Mouse (Mus musculus) adrenal gland, postnatal 10 days (tissue): ENCODE measurements around the gene Mdm4. TPM values are rescaled to one million over a fixed set of nuclear protein-coding genes. Genes with fewer than 3 reads are reported as not detected.
"Not testable (repeated sequence)": the region's sequence is repeated elsewhere in the genome, so short reads cannot be mapped to it uniquely, and the experiment has no call there.

Experiments used
- DNase-seq: peaks from one replicate; pipeline ENCODE4 v3.0.0; 2021; ENCODE audit warnings: mixed read lengths
- total RNA-seq, 2 experiments: library from RNA; stranded (reverse); gene quantifications; 2 replicates each; pipeline ENCODE4 v1.2.3; 2021

Gene Mdm4
- total RNA-seq, 2 experiments from 2014 or later = 58.5 to 101 TPM

DNA sequence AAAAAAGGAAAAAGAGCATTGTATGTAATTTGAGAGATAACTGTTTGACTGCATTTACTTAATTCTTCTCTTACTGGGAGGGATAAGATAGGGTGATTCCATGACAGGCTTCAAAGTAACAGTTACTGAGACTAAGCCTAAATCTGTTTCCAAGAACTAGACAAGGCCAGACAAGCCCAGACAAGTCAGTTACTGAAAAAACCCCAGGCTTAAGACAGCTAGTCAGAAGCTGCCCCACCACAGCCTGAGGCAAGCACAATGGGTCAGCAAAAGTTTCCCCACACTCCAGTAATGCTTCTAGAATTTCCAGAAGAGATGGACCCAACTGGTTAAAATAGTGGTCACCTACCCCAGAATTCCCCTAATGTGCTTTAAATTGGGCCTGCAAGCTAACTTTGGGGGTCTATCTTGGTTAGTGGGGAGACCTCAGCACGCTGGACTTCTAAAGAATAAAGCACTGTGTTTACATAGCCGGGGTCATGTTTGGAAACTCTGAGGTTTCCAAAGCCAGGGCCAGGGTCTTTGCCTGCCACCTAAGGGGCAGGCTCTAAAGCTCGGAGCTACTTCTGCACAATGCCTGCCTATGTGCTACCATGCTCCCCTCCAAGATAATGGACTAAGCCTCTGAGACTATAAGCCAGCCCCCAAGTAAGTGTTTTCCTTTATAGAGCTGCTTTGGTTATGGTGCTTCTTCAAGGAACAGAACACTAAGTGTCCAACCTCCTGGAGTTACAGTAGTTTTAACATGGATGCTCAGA, 10.0 kb downstream of the Mdm4 start:
- DNase-seq = no peak

- DNase-seq = no peak
Measured at GRCm38 (mm10) chr1:133019312-133019711, 11.0 kb downstream of the Mdm4 start.

DNA sequence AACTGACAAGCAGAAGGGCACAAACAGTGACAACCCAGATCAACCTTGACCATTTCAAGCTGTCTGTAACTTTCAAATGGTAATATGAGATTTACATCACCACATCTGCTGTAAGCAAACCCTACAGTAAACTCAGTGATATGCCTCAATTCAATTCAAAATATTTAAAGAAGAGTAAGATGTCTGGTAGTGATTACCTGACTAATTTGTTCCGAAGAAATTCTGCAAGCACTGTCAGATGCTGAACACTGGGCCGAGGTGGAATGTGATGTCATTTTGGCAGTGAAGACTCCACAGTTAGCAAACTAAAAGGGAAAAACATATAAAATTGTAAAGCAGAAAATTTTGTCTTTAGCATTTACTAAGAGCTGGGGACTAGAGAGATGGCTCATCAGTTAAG, 11.8 kb downstream of the Mdm4 start:
- no peak for DNase-seq

- no peak for DNase-seq
Measured at GRCm38 (mm10) chr1:133016775-133017428, 13.5 kb downstream of the Mdm4 start.

DNA sequence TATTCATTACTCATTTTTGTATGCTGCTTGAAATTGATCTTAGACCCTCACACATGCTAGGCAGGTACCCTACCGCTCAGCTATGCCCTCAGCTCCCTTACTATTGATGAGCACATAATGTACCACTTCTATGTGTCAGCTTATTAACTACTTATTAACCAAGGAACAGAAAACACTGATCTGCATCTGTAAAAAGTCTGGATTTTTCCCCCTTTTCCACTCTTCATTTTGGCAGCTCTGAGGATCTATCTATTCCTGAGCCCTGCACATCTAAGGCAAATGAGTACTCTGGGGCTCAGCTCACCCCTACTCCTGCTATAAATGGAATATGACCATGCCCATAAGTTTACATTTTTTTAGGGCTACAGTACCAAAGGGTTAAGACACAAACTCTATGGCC, 16.2 kb downstream of the Mdm4 start:
- DNase-seq = no peak

- no peak for DNase-seq
Measured at GRCm38 (mm10) chr1:133013331-133013730, 17.0 kb downstream of the Mdm4 start.

GRCm38 (mm10) chr1:133011955-133012841, 18.2 kb downstream of the Mdm4 start:
- DNase-seq = no peak

- peak; percentile 33 for DNase-seq
Measured at GRCm38 (mm10) chr1:133006571-133006970, 23.8 kb downstream of the Mdm4 start.

DNA sequence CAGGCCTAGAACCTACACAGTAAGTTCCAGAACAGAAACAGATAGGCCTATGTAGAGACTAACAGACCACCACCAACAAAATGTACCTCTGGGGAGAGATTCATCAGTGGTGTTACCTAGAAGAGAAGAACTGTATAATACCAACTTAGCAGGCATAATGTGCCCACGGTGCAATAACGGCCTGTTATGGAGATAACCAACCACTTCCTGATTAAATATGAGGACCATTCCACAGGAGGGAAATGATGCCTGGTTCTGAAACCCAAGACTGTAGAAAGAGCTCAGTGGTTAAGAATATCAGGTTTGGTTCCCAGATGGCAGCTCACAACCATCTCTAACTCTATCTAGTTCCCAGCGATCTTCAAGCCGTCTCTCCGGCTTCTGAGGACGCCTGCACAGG, 30.0 kb downstream of the Mdm4 start:
- DNase-seq = no peak

DNA sequence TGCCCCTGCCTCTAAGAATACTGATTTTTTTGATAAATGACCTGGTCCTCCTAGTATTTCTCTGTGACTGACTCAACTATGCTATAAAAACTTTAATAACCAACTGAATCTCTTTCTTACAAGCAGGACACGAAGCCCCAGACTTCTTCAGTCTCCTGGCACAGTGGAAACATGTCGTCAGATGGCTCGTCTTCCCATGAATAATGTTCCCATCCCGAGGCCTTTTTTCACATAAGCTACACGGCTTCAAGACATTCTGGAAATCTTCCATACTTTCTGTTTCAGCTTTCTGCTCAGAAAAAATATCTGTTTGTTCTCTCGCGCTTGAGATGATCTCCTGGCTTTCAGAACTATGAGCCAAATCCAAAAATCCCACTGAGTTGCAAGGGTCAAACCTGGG, 38.8 kb downstream of the Mdm4 start:
- DNase-seq = no peak

GRCm38 (mm10) chr1:132990733-132991132, 39.6 kb downstream of the Mdm4 start:
- no peak for DNase-seq

DNA sequence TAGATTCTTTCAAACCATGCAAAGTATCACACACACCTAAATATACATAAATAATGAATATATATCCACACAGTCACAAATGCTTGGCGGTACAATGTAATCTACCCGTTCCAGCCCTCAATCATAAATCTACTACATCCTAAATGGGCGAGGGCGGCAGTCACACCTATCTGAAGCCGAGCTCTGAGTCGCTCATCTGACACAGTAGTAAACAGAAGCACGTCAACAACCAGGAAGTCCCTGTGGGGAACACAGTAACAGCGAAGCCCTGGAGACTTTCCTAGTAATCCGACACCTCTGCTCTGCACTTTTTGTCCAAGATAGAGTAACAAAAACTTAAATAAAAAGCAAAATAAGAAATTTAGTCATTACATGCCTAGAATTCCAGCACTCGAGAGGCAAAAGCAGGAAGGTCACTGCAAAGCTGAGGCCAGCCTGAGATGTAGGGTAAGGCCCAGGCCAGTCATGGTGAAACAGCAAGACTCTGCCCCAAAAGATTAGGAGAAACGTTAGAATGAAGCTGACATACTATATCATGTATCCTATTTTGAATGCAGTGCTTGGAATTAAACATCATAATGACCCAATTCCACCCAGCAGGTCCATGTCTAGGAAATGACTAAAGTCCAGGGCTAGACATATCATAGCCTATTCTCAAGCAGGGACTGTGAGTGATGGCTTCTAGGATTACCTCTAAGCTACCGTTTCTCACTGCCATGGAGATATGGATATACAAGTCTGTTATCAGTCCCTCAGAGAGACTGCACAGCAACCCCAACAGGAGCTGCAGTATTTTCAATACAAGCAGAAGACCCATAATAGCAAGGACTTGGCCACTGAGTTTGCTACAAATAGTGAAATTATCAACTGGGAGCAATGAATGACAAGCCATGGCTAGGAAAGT, 41.6 kb downstream of the Mdm4 start:
- not testable (repeated sequence) for DNase-seq

- DNase-seq = peak; percentile 70
Measured at GRCm38 (mm10) chr1:132982728-132983127, 47.6 kb downstream of the Mdm4 start.

DNA sequence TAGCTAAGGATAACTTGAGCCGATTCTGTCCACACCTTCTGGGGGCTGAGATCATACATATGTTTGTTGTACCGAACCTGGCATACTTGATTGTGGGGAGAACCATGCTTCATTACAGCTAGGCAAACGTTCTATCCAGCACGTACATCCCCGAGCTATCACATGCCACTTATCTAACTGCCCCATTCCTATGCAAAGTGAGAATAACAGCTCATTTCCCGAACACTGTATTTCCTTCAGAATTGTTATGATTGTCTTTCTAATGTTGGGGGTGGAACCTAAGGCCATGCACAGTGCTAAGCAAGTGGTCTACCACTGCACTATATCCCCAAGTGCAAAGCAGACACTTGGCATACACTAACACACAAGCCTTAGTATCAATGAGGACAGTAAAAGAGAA, 49.1 kb downstream of the Mdm4 start:
- no peak for DNase-seq

GRCm38 (mm10) chr1:132977402-132977801, 53.0 kb downstream of the Mdm4 start:
- peak; percentile 22 for DNase-seq

DNA sequence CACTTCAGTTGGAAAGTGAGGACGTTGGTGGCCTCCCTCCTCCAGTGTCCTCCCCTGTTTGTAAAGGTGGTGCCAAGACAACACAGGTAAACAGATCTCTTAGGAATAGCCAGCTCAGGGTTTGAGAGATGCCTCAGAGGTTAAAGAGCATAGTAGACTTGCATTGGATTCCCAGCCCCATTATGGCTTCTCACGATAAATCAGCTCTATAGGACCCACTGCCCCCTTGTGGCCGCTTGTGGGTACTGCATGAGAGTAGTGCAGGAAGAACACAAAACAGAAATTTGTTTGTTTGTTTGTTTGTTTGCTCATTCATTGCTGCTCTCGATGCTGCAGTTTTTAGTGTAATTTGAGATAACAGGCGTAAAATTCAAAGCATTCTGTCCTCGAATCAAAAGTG, 61.7 kb downstream of the Mdm4 start:
- DNase-seq = peak; percentile 77

GRCm38 (mm10) chr1:132964691-132965090, 65.7 kb downstream of the Mdm4 start:
- DNase-seq = no peak

GRCm38 (mm10) chr1:132964106-132964505, 66.3 kb downstream of the Mdm4 start:
- DNase-seq = peak; percentile 61

GRCm38 (mm10) chr1:132961751-132962150, 68.6 kb downstream of the Mdm4 start:
- peak; percentile 26 for DNase-seq

DNA sequence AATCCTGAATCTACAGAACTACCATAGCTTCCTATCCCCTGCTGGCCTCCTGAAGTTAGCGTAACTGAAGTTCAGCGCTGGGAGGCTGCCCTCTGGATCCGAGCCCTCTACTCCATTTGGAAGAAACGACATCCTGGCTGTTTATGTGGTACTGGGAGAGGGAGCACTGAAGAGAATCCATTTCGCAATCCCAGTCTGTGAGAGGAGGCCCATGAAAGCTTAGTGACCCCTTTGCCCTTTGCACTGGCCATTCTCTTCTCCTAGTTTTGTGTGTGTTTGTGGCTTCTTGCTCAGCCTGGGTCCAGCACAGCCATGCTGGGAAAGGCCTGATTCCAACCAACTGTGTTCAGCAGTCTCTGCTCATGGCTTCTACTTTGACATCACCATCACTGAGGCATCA, 73.6 kb downstream of the Mdm4 start:
- no peak for DNase-seq

GRCm38 (mm10) chr1:132947811-132948210, 82.5 kb downstream of the Mdm4 start:
- DNase-seq = no peak

- no peak for DNase-seq
Measured at GRCm38 (mm10) chr1:132945826-132946225, 84.5 kb downstream of the Mdm4 start.
